Mouse (Mus musculus): ENCODE data around the gene Abtb2.

DNA sequence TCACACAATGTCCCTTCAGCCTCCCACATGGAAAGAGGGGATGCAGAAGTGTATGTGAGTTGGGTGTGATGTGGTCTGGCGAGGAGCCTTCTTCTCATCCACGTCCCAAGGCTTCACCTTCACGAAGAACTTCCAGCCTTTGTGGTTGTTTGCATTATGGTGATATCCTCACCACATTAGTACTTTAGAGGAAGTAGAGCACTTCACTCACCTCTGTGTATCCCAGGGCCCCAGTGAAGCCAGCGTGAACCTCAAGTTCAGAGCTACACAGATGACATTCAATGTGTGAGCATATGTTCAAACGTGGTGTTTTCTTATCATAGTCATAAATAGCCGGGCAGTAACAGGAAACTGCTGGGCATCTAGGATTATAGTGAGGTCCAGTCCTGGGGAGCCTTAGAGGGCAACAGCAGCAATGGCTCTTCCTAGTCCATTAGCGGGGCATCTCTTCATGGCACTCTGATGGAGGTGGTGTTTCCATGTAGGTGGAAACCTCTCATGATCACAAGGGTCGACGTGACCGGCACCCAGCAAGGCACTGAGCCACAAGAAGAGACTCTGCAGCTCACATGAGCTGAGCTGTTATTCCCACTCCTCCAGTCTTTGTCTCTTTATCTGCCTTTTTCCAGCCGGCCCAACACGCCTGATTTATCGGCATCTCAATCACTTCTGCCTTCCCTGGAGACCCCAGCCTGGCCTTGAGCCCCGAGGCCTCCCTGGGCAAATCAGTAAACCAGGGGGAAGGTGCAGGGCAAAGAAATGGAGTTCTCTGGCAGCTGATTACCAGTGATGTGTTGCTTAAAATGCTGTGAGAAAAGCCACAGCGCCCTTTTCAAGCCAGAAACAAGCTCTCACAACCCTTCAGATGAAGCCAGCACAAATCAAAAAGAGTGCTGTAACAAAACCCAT, 93.8 kb downstream of the Abtb2 start:
- no peak for TF ChIP-seq SRF (IDR thresholded peaks at IDR 0.05; ENCODE audit: control insufficient read depth, insufficient read length, low read depth)
- no peak for TF ChIP-seq USF1 (IDR thresholded peaks at IDR 0.05; ENCODE audit: low read depth)
- TF ChIP-seq MYOD1 (IDR thresholded peaks at IDR 0.05; ENCODE audit: control insufficient read depth in 1 of 3, insufficient read length in 2 of 3, low read depth in 2 of 3): no peak
- TF ChIP-seq MYOG (IDR thresholded peaks at IDR 0.05; ENCODE audit: control insufficient read depth in 1 of 3, insufficient read depth in 1 of 3, insufficient read length in 2 of 3, low read depth in 2 of 3): no peak
